Mouse (Mus musculus) brain, adult 2 months (tissue): ENCODE measurements around the gene Ufd1.

Experiments used
- DNase-seq: peaks from one replicate; pipeline ENCODE4 v3.0.0; 2011; ENCODE audit warnings: low read depth, low spot score

Gene Ufd1

GRCm38 (mm10) chr16:18811468-18812384 is at the start of gene Ufd1, which contains the start of gene Cdc45:
TSS of gene Ufd1 (plus strand) at chr16:18811779.
TSS of gene Cdc45 (minus strand) at chr16:18811987.
- DNase-seq: peak; percentile 98

GRCm38 (mm10) chr16:18762960-18763359 is 48.6 kb upstream of the Ufd1 start:
- no peak for DNase-seq

GRCm38 (mm10) chr16:18766390-18766789 is 45.2 kb upstream of the Ufd1 start:
- no peak for DNase-seq

DNA sequence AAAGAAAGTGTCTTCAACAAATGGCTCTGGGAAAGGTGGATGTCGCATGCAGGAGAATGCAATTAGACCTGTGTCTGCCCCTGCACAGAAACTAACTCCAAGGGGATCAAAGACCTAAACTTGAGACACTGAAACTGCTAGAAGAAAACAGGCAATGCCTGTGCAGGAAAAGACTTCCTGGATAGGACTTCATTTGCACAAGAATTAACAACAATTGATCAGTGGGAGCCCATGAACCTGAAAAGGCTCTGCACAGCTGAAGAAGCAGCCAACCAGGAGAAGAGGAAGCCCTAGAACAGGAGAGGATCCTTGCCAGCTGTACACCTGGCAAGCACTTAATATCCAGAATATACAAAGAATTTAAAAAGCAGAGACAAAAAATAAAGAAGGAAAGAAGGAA is 42.1 kb upstream of the Ufd1 start:
- DNase-seq: no peak

DNA sequence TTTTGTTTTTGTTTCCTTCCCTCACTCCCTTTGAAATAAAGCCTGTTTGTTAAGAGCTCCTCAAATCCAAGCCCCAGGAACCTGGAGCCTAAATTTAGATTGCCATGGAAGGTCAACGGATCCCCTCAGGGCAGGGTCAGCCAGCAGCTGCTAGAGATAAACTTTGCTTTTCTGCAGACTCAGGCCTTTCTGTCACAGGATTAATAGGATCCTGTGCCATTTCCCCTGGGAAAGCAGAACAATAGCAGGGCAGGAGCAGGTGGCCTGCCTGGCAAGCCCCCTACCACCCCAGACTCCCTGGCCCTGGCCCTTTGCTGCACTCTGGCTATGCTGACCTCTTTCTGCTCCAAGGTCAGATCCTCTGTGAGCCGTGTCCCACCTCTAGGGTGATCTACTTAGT is 37.6 kb upstream of the Ufd1 start:
- no peak for DNase-seq

GRCm38 (mm10) chr16:18775621-18776555 is 35.7 kb upstream of the Ufd1 start:
- no peak for DNase-seq

GRCm38 (mm10) chr16:18776556-18777100 is 35.0 kb upstream of the Ufd1 start, which contains the start of gene Cldn5:
TSS of gene Cldn5 (plus strand) at chr16:18776847.
- no peak for DNase-seq

DNA sequence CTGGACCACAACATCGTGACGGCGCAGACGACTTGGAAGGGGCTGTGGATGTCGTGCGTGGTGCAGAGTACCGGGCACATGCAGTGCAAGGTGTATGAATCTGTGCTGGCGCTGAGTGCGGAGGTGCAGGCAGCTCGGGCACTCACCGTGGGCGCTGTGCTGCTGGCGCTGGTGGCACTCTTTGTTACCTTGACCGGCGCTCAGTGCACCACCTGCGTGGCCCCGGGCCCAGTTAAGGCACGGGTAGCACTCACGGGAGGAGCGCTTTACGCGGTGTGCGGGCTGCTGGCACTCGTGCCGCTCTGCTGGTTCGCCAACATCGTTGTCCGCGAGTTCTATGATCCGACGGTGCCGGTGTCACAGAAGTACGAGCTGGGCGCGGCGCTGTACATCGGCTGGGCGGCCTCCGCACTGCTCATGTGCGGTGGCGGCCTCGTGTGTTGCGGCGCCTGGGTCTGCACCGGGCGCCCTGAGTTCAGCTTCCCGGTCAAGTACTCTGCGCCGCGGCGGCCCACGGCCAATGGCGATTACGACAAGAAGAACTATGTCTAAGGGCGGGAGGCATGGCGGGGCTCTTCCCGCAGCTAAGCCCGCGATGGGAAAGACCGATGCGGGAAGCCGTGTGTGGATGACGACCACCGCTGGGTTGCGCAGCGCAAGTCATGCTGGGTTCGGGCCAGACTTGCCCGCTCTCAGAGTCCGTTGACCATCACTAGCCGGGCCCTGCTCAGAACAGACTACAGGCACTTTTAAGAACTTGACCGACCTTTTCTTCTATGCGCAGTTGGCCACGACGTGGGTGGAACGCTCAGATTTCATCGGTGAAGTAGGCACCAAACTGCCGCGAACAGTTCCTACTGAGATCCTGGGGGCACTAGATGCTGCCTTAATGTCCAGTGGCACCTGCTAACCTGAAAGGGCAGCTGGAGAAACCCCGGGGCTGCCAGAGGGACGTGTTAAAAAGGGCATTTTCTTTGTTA is 34.2 kb upstream of the Ufd1 start:
- no peak for DNase-seq

GRCm38 (mm10) chr16:18778461-18778860 is 33.1 kb upstream of the Ufd1 start:
- DNase-seq: no peak

- no peak for DNase-seq
These were observed 29.8 kb upstream of the Ufd1 start for GRCm38 (mm10) chr16:18781810-18782209.

- DNase-seq: no peak
These were observed 26.6 kb upstream of the Ufd1 start for GRCm38 (mm10) chr16:18785025-18785424.

GRCm38 (mm10) chr16:18785485-18785884 is 26.1 kb upstream of the Ufd1 start:
- no peak for DNase-seq

DNA sequence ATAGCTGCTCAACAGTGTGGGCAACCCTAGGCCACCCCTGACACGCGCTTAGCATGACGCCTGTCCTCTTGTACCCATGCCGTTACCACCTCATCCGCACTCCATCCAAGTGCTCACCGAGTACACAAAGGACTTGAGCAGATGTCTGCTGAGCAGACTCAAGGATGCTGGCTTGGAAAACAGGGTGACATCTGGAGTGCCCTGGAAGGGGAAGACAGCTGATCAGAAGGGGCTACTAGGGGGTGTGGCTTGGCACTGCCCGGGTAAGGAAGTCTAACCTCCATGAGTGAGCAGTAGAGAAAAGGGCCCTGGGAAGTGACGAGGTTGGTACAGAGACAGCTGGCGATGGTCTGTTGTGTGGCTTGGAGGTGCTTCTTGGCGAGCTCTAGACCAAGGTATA is 24.9 kb upstream of the Ufd1 start:
- no peak for DNase-seq

GRCm38 (mm10) chr16:18788627-18789406 is 22.8 kb upstream of the Ufd1 start:
- DNase-seq: no peak

- DNase-seq: peak; percentile 58
These were observed 16.2 kb upstream of the Ufd1 start for GRCm38 (mm10) chr16:18795223-18795899.

DNA sequence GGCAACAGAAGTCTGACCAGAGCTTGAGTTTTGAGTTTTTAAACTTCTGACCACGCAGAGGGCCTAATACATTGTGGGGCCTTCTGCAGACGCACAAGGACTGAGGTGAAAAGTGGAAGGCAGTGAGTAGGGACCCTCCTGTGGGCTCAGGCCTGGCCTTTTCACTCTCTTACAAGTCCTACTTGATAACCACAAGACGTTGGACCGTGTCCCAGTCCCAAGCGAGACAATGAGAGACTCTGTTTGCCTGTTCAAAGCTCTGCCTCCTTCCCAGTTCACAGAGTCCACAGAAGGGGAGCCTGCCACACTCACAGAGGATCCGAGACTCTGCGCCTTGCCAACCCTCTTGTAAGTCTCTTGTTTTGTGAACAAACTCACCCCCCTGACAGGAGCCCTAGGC is 14.9 kb upstream of the Ufd1 start:
- DNase-seq: no peak

GRCm38 (mm10) chr16:18798151-18798550 is 13.4 kb upstream of the Ufd1 start:
- no peak for DNase-seq

DNA sequence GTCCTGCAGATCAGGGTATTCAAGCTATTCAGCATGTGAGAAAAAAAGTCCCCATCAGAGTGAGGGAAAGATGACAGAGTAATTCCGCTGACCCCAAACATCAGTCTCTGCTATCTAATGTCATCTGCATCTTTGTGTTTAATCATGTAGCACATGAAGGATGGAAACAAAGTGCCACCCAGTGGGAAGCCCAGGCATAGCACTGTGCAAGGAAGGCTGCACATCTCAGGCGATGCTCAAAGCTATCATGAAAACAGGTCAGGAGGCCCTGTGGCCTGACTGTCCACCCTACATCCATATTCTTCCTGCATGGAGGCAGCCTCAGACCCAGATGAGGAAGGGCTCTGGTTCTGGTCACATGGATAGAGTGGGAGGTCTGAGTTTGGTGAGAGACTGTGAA is 12.7 kb upstream of the Ufd1 start:
- peak; percentile 75 for DNase-seq

DNA sequence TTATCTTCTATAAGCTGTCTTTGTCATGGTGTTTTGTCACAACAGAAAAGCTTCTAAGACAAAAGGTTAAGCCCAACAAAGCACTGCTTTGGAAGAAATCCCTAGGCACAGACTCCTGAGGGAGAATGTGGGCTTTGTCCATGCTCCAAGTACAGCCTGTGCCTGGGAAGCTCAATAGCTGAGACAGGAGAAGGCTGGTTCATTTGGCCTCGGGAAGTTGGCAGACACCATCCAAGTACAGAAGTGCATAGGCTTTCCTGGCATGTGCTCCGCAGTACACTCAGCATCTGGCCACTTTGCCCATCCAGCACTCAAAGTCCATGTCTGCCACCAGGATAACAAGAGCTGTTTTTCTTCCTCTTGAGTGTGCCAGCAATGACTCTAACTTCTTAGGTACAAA is 5.8 kb upstream of the Ufd1 start:
- no peak for DNase-seq
